Mouse (Mus musculus): ENCODE measurements around the gene Nlrc5.

DNA sequence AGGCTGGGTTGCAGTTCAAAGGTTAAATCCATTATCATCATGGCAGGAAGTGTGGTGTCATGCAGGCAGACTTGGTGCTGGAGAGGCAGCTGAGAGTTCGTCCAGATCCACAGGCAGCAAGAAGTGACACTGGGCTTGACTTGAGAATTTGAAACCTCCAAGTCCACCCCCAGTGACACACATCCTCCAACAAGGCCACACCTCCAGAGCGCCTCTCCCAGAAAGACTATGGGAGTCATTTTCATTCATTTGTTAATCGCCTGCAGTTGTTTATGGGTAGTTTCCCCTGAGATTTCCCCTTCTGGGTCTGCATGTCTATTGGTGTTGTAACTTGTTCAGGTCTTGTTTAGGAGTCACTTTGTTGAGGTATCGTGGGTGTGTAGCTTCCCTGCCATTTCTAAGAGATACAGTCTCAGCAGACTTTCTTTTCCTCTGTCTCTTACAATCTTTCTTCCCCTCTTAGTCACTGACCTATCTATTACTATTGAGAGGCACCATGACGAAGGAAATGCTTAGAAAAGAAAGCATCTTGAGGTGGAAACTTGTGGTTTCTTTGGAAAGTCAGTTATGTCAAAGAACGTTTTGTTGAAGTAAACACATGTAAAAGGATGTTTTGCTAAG, 19.8 kb downstream of the Nlrc5 start:
- TF ChIP-seq GATA1 (IDR thresholded peaks at IDR 0.05; ENCODE audit: low read depth, low read length), result no peak
- no peak for TF ChIP-seq CTCF (IDR thresholded peaks at IDR 0.05 in 2 of 3, conservative IDR thresholded peaks at IDR 0.05 in 1 of 3; ENCODE audit: control insufficient read depth in 1 of 3, insufficient read depth in 1 of 3, low read depth in 2 of 3, low read length in 3 of 3, poor library complexity in 1 of 3, severe bottlenecking in 1 of 3)
- TF ChIP-seq POLR2A (IDR thresholded peaks at IDR 0.05; ENCODE audit: control insufficient read depth in 1 of 2, insufficient read depth in 1 of 2, low read depth in 1 of 2, low read length in 2 of 2, poor library complexity in 1 of 2), result no peak
- TF ChIP-seq POLR2AphosphoS2 (IDR thresholded peaks at IDR 0.05; ENCODE audit: low read length), result no peak
